Mouse (Mus musculus): ENCODE measurements around the gene Hsd11b2.

DNA sequence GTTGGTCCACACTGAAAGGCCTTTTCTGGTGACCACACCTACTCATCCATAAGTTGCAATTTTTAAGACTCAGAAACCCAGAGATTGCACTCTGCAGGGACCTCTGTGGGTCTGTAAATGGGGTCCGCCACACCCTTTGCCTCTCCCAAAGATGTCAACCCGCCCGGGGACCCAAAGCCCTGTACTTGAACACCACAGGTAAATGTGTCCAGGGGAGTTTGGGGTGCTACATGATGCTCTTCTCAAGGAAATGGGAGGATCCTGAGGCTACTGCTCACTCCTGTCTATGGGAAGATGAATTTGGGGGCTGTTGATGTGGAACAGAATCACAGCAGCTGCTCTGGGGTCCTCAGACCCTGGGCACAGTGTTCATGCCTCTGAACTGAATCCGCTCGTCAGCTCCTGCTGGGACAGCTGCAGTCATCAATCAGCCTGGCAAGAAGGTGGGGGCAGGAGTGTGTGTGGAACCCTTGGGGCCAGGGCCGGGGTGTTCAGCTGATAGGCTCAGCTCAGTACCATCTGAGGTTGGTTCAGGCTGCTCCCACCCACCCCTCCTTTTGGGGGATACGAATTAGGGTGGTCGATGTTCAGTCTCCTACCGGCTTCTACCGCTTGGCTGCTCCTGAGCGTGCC, 47.8 kb upstream of the Hsd11b2 start:
- no peak for TF ChIP-seq CTCF (IDR thresholded peaks at IDR 0.05; ENCODE audit: low read depth)
- TF ChIP-seq EP300 (IDR thresholded peaks at IDR 0.05; ENCODE audit: low read depth) = no peak

All from liver, embryonic 14.5 days (tissue).